In the genomic region with DNA sequence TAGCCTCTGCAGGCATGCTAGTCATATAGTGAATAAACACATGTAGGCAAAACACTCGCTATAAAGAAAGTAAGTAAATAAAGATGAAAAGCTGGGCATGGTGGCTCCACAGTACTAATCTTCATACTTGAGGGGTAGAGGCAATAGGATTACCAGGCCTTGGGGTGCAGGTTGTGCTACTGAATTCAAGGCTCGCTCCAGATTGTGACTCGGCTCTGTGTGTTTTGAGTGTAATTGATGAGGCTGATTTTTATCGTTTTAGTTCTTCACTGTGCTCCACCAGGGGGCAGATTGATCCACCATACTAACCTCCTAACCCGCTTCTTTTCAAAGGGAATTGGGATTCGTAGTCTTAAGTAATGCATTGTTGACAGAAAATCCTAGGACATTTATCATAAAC, we compare ENCODE assay signal across 7 mouse cellular contexts. TPM values are rescaled to one million over a fixed set of nuclear protein-coding genes. Genes with fewer than 3 reads are reported as not detected.
DNase-seq lines count a peak whose midpoint lies in the region; ATAC-seq and TF ChIP-seq lines count a peak whose summit lies in the region.

No protein-coding gene starts in this region.

- no peak for ATAC-seq in embryonic facial prominence, embryonic 15.5 days (ENCODE audit: insufficient number of reproducible peaks, low FRiP score, low TSS enrichment, low read depth)
- peak; percentile 61 for ATAC-seq in lung, postnatal 0 days

- peak; percentile 88 for TF ChIP-seq RAD21 in MEL (IDR thresholded peaks at IDR 0.05; ENCODE audit: low read depth, low read length)

- intact Hi-C loops in heart, postnatal 14 days (cut with DNase I): loop anchor here (1.0 to 2.0 kb wide), 2 partner anchors 29 to 153 kb away; partner anchors contain the start of gene Slc39a1

- WGBS in embryonic facial prominence, embryonic 15.5 days: 10% methylated on average over 6 of the region's 6 CpGs
- 6% methylated on average over 6 of the region's 6 CpGs for WGBS in lung, postnatal 0 days

- peaks cover 21 to 22% of the 10 kb centered on the region in 2 experiments for H3K4me1 ChIP-seq in MEL (ENCODE audit: control insufficient read depth in 1 of 2, insufficient read depth in 2 of 2, low read length in 2 of 2)
- peaks cover 11% of the 10 kb centered on the region for H3K4me1 ChIP-seq in embryonic facial prominence, embryonic 15.5 days
- H3K4me1 ChIP-seq in lung, postnatal 0 days (ENCODE audit: insufficient read depth, low read depth, low read length): peaks cover 4% of the 10 kb centered on the region

- no peaks in the 10 kb centered on the region for H3K79me2 ChIP-seq in MEL (ENCODE audit: control insufficient read depth, insufficient read depth, low read length, poor library complexity)

- peak in 1 of 2 experiments; percentile 44; a peak in 1 of 4 replicates for TF ChIP-seq EP300 in MEL (IDR thresholded peaks at IDR 0.05; ENCODE audit: low read depth in 1 of 2, low read length in 2 of 2)
- TF ChIP-seq EP300 in lung, postnatal 0 days (IDR thresholded peaks at IDR 0.05): no peak

- no peaks in the 10 kb centered on the region for H3K9me3 ChIP-seq in MEL (replicated peaks; ENCODE audit: insufficient read depth, low read length)
- H3K9me3 ChIP-seq in embryonic facial prominence, embryonic 15.5 days (replicated peaks): no peaks in the 10 kb centered on the region
- no peaks in the 10 kb centered on the region for H3K9me3 ChIP-seq in lung, postnatal 0 days (ENCODE audit: low read length)

- peak; percentile 91 for DNase-seq in MEL (ENCODE audit: low read depth, low spot score)
- DNase-seq in adrenal gland, postnatal 36 days: peak; percentile 44 to 70
- DNase-seq in heart, postnatal 14 days: peak; percentile 42 to 57
- DNase-seq in layer of hippocampus, adult 9-10 months (ENCODE audit: low spot score): peak; percentile 53
- DNase-seq in lung, postnatal 0 days (ENCODE audit: low spot score): peak; percentile 83
- peak; percentile 85 for DNase-seq in retina, postnatal 1 day

- H3K27me3 ChIP-seq in MEL (ENCODE audit: control insufficient read depth in 1 of 2, insufficient read depth in 2 of 2, low read length in 2 of 2): no peaks in the 10 kb centered on the region
- no peaks in the 10 kb centered on the region for H3K27me3 ChIP-seq in embryonic facial prominence, embryonic 15.5 days
- H3K27me3 ChIP-seq in lung, postnatal 0 days (replicated peaks; ENCODE audit: insufficient read depth, low read length): no peaks in the 10 kb centered on the region

- no peak for TF ChIP-seq POLR2A in MEL (IDR thresholded peaks at IDR 0.05; ENCODE audit: control insufficient read depth in 1 of 2, insufficient read depth in 1 of 2, low read depth in 1 of 2, low read length in 2 of 2, poor library complexity in 1 of 2)

- peak overlapping the region; percentile 72 to 93 for H3K4me3 ChIP-seq in MEL (ENCODE audit: control insufficient read depth in 1 of 2, insufficient read depth in 1 of 2, low read depth in 2 of 2, low read length in 2 of 2)
- H3K4me3 ChIP-seq in embryonic facial prominence, embryonic 15.5 days (replicated peaks): peak overlapping the region; percentile 57
- peak overlapping the region; percentile 50 for H3K4me3 ChIP-seq in lung, postnatal 0 days (ENCODE audit: low read depth, low read length)

- peak overlapping the region; percentile 76 for H3K9ac ChIP-seq in MEL (ENCODE audit: control insufficient read depth, low read depth, low read length, poor library complexity, severe bottlenecking)
- H3K9ac ChIP-seq in embryonic facial prominence, embryonic 15.5 days: peak overlapping the region; percentile 44; the same call in 1 of the 2 replicates
- H3K9ac ChIP-seq in lung, postnatal 0 days (replicated peaks; ENCODE audit: low read depth): peak overlapping the region; percentile 37; the same call in 1 of the 2 replicates

- TF ChIP-seq CTCF in MEL (IDR thresholded peaks at IDR 0.05 in 2 of 3, conservative IDR thresholded peaks at IDR 0.05 in 1 of 3; ENCODE audit: control insufficient read depth in 1 of 3, insufficient read depth in 1 of 3, low read depth in 2 of 3, low read length in 3 of 3, poor library complexity in 1 of 3, severe bottlenecking in 1 of 3): peak; percentile 34 to 97 (median 84); a peak in 5 of 6 replicates
- peak; percentile 77 for TF ChIP-seq CTCF in lung, postnatal 0 days (IDR thresholded peaks at IDR 0.05)

- peak overlapping the region; percentile 19 for H3K27ac ChIP-seq in MEL (ENCODE audit: control insufficient read depth, low read depth, low read length)
- H3K27ac ChIP-seq in embryonic facial prominence, embryonic 15.5 days (replicated peaks): peak overlapping the region; percentile 87
- peak overlapping the region; percentile 75 for H3K27ac ChIP-seq in lung, postnatal 0 days (ENCODE audit: low read length)

- H3K4me2 ChIP-seq in embryonic facial prominence, embryonic 15.5 days (replicated peaks): peak overlapping the region; percentile 76
- peak overlapping the region; percentile 73 for H3K4me2 ChIP-seq in lung, postnatal 0 days (replicated peaks; ENCODE audit: low read depth, low read length)

- peaks cover 0 to 18% of the 10 kb centered on the region in 2 experiments; a peak in 2 of 4 replicates for H3K36me3 ChIP-seq in MEL (ENCODE audit: control insufficient read depth in 1 of 2, insufficient read depth in 2 of 2, low read length in 2 of 2)
- peaks cover 14% of the 10 kb centered on the region for H3K36me3 ChIP-seq in embryonic facial prominence, embryonic 15.5 days
- H3K36me3 ChIP-seq in lung, postnatal 0 days (ENCODE audit: insufficient read depth, low read length): 0 out of 2 replicates have a peak, but pooled peaks cover 4% of the 10 kb centered on the region

TF ChIP-seq in MEL, 35 proteins besides CTCF, POLR2A, EP300 and RAD21 (continues in another document):
- TF ChIP-seq ELF1 (IDR thresholded peaks at IDR 0.05; ENCODE audit: low read depth, low read length) (0 out of 2 replicates have a peak, but pooled peaks have one; percentile 12), NRF1 (IDR thresholded peaks at IDR 0.05; ENCODE audit: insufficient read depth, low read depth, low read length, poor library complexity, severe bottlenecking) (no peak), MEF2A (IDR thresholded peaks at IDR 0.05; ENCODE audit: extremely low read depth, insufficient replicate concordance, low read depth, low read length, poor library complexity, severe bottlenecking) (no peak), ZKSCAN1 (IDR thresholded peaks at IDR 0.05; ENCODE audit: low read depth, low read length) (no peak), MXI1 (IDR thresholded peaks at IDR 0.05; ENCODE audit: low read depth, low read length) (peak; percentile 69), ZC3H11A (IDR thresholded peaks at IDR 0.05; ENCODE audit: low read depth, low read length) (peak; percentile 81), SMC3 (IDR thresholded peaks at IDR 0.05; ENCODE audit: low read depth, low read length) (peak; percentile 92), ZMIZ1 (IDR thresholded peaks at IDR 0.05; ENCODE audit: low read depth, low read length) (no peak), SIN3A (IDR thresholded peaks at IDR 0.05; ENCODE audit: low read length) (peak; percentile 89), TBP (IDR thresholded peaks at IDR 0.05; ENCODE audit: low read depth, low read length) (peak; percentile 65)

RNA-seq across cellular contexts. Expression of gene Rab13, which starts 6.6 kb away (rescaled TPM):
- total RNA-seq in MEL (2012; rRNA removed): 4.3 and 5.1 TPM in 2 replicates
- 1 to 10 TPM in 1 of 2 experiments, not detected in 1; 7.7 TPM for polyA plus RNA-seq in MEL (2012; ENCODE audit: insufficient read depth in 1 of 2, insufficient read length in 2 of 2, low read depth in 1 of 2, low replicate concordance in 2 of 2, missing spikeins in 1 of 2)
- total RNA-seq in adrenal gland, postnatal 36 days (2021): 10 to 100 TPM; 24.6 to 39.0 TPM
- polyA plus RNA-seq in embryonic facial prominence, embryonic 15.5 days (2015; fragmentation: Nextera tagmentation; extraction: Ambion mirVana): 34.0 and 35.0 TPM in 2 replicates
- 10 to 100 TPM in 1 of 2 experiments, 1 to 10 TPM in 1; 6.7 to 10.9 TPM for total RNA-seq in heart, postnatal 14 days (2021)
- polyA plus RNA-seq in lung, postnatal 0 days (2015; fragmentation: Nextera tagmentation; extraction: Ambion mirVana): 30.6 and 31.0 TPM in 2 replicates

RNA-seq across cellular contexts. Expression of gene Rps27, which starts 6.6 kb away (rescaled TPM):
- total RNA-seq in MEL (2012; rRNA removed): 5,481 and 6,504 TPM in 2 replicates
- 1,000 to 10,000 TPM in 1 of 2 experiments, not detected in 1; 2,476 TPM for polyA plus RNA-seq in MEL (2012; ENCODE audit: insufficient read depth in 1 of 2, insufficient read length in 2 of 2, low read depth in 1 of 2, low replicate concordance in 2 of 2, missing spikeins in 1 of 2)
- 1,000 to 10,000 TPM; 1,883 to 1,933 TPM for total RNA-seq in adrenal gland, postnatal 36 days (2021)
- polyA plus RNA-seq in embryonic facial prominence, embryonic 15.5 days (2015; fragmentation: Nextera tagmentation; extraction: Ambion mirVana): 1,680 and 1,915 TPM in 2 replicates
- 100 to 1,000 TPM; 868 to 969 TPM for total RNA-seq in heart, postnatal 14 days (2021)
- polyA plus RNA-seq in lung, postnatal 0 days (2015; fragmentation: Nextera tagmentation; extraction: Ambion mirVana): 1,752 and 1,909 TPM in 2 replicates

RNA-seq across cellular contexts. Expression of gene Jtb, which starts 11.3 kb away (rescaled TPM):
- total RNA-seq in MEL (2012; rRNA removed): 76.0 and 107 TPM in 2 replicates
- 100 to 1,000 TPM in 1 of 2 experiments, not detected in 1; 103 TPM for polyA plus RNA-seq in MEL (2012; ENCODE audit: insufficient read depth in 1 of 2, insufficient read length in 2 of 2, low read depth in 1 of 2, low replicate concordance in 2 of 2, missing spikeins in 1 of 2)
- total RNA-seq in adrenal gland, postnatal 36 days (2021): 10 to 100 TPM; 63.2 to 70.8 TPM
- polyA plus RNA-seq in embryonic facial prominence, embryonic 15.5 days (2015; fragmentation: Nextera tagmentation; extraction: Ambion mirVana): 111 and 121 TPM in 2 replicates
- total RNA-seq in heart, postnatal 14 days (2021): 10 to 100 TPM; 44.9 to 48.9 TPM
- polyA plus RNA-seq in lung, postnatal 0 days (2015; fragmentation: Nextera tagmentation; extraction: Ambion mirVana): 148 and 154 TPM in 2 replicates

RNA-seq across cellular contexts. Expression of gene Creb3l4, which starts 23.2 kb away (rescaled TPM):
- 0.08 TPM in 1 of 2 replicates, not detected in the other for total RNA-seq in MEL (2012; rRNA removed)
- polyA plus RNA-seq in MEL (2012; ENCODE audit: insufficient read depth in 1 of 2, insufficient read length in 2 of 2, low read depth in 1 of 2, low replicate concordance in 2 of 2, missing spikeins in 1 of 2): under 1 TPM in 1 of 2 experiments, not detected in 1; 0.07 TPM
- total RNA-seq in adrenal gland, postnatal 36 days (2021): under 1 TPM; 0.20 to 0.66 TPM
- 6.1 and 7.3 TPM in 2 replicates for polyA plus RNA-seq in embryonic facial prominence, embryonic 15.5 days (2015; fragmentation: Nextera tagmentation; extraction: Ambion mirVana)
- not detected for total RNA-seq in heart, postnatal 14 days (2021)
- polyA plus RNA-seq in lung, postnatal 0 days (2015; fragmentation: Nextera tagmentation; extraction: Ambion mirVana): 2.4 and 2.8 TPM in 2 replicates

RNA-seq across cellular contexts. Expression of gene Slc39a1, which starts 27.9 kb away (rescaled TPM):
- total RNA-seq in MEL (2012; rRNA removed): 47.2 and 58.5 TPM in 2 replicates
- polyA plus RNA-seq in MEL (2012; ENCODE audit: insufficient read depth in 1 of 2, insufficient read length in 2 of 2, low read depth in 1 of 2, low replicate concordance in 2 of 2, missing spikeins in 1 of 2): 10 to 100 TPM; 61.7 to 80.5 TPM
- total RNA-seq in adrenal gland, postnatal 36 days (2021): 100 to 1,000 TPM; 127 to 142 TPM
- polyA plus RNA-seq in embryonic facial prominence, embryonic 15.5 days (2015; fragmentation: Nextera tagmentation; extraction: Ambion mirVana): 107 and 115 TPM in 2 replicates
- total RNA-seq in heart, postnatal 14 days (2021): 10 to 100 TPM; 94.0 to 95.4 TPM
- 143 and 152 TPM in 2 replicates for polyA plus RNA-seq in lung, postnatal 0 days (2015; fragmentation: Nextera tagmentation; extraction: Ambion mirVana)

Comparison
In these comparisons a context has a peak if more than half of its experiments do, and no peak if none do; other contexts are left out.
1. H3K27ac ChIP-seq: peak in every context shown above with its lines; median percentile 87 in embryonic facial prominence, embryonic 15.5 days; 75 in lung, postnatal 0 days; 19 in MEL.